Mouse (Mus musculus) heart, adult 2 months (tissue): ENCODE measurements around the gene Tmem151b.

Source experiments
- CTCF ChIP-seq: fragments of 200-600 bp; IDR thresholded peaks from 2 replicates; pipeline ENCODE4 v1.8.1; 2022; ENCODE audit warnings: antibody characterized with exemption, mild to moderate bottlenecking, moderate library complexity
- POLR2A ChIP-seq: fragments of 200-500 bp; IDR thresholded peaks from 2 replicates; pipeline ENCODE4 v1.6.1; 2011; ENCODE audit warnings: mild to moderate bottlenecking, low read depth, low read length, control low read depth; ENCODE audit not compliant: insufficient read depth

DNA sequence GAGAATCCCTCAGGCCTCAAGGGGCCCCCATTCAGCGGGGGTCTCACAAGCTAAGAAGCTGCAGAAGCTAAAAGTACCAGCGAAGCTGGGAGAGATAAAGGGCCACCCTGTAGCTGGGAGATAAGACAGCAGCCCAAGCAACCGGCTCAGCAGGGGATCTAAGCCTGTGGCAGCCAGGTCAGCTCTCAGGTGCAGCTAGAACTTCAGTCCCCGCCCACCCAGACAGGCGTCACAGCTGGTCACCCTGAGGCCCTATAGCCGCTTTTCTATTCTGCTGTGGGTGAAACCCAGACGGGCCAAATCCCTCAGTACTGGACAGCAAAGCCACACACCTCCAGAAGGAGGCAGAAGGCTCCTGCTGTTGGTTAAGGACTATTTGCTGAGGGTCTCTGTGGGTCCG lies 44.0 kb upstream of the Tmem151b start:
- TF ChIP-seq CTCF (peak; percentile 27), POLR2A (no peak)
